Comparison of ENCODE assay signal across 30 mouse cellular contexts in the genomic region with DNA sequence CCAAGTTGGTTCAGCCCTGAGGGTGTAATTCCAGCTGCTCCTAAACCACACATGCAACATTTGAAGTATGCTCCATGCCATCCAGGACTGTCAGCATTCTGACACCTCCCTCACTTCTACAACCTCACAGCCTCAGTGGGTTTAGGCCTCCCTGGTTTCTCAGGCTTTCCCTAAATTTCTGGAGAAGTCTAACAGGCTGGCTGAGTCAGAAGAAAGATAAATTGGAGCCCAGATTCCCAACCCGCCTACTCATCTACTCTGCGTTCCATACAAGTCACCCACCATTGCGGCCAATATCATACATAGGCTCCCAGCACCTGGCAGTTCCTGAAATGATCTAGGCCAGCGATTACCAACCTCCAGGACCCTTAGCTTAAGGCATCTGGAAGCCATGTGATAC. TPM values are rescaled to one million over a fixed set of nuclear protein-coding genes. Genes with fewer than 3 reads are reported as not detected.
DNase-seq lines count a peak whose midpoint lies in the region; ATAC-seq lines count a peak whose summit lies in the region.
"Had no signal": no experiment of that assay in that cellular context is flagged by ENCODE, and none has a peak within 500 bp of the region (broad histone marks: within the 10 kb centered on the region; RNA-seq: fewer than 3 reads in every experiment).

No protein-coding gene starts in this region.

- H3K9me3 ChIP-seq in kidney, embryonic 16.5 days (ENCODE audit: low read length) = no peaks in the 10 kb centered on the region
- H3K9me3 ChIP-seq: embryonic facial prominence, embryonic 13.5 days; embryonic facial prominence, embryonic 15.5 days; forebrain, embryonic 10.5 days; forebrain, embryonic 12.5 days; G1E had no signal

- no peaks in the 10 kb centered on the region for H3K4me1 ChIP-seq in kidney, embryonic 16.5 days (ENCODE audit: insufficient read depth, low read length)
- H3K4me1 ChIP-seq: forebrain, embryonic 12.5 days had no signal

- no peaks in the 10 kb centered on the region for H3K36me3 ChIP-seq in kidney, embryonic 16.5 days (ENCODE audit: insufficient read depth, low read length)
- H3K36me3 ChIP-seq: embryonic facial prominence, embryonic 13.5 days; embryonic facial prominence, embryonic 15.5 days; forebrain, embryonic 10.5 days; forebrain, embryonic 12.5 days; G1E had no signal

- H3K27me3 ChIP-seq in kidney, embryonic 16.5 days (ENCODE audit: insufficient read depth, low read length) = peaks cover 20% of the 10 kb centered on the region
- H3K27me3 ChIP-seq: CH12.LX, Patski had no signal

- DNase-seq in embryo, embryonic 10 days (ENCODE audit: low spot score) = peak; percentile 6
- no peak for DNase-seq in embryo, embryonic 10.5 days (ENCODE audit: low spot score)
- no peak for DNase-seq in frontal cortex, postnatal 25 days (ENCODE audit: low spot score in 2 of 2)
- peak; percentile 20 for DNase-seq in right cerebral cortex, adult 18-20 months
- DNase-seq in right cerebral cortex, postnatal 4 days = no peak
- DNase-seq: adrenal gland, adult 8-10 months; adrenal gland, postnatal 14 days; adrenal gland, postnatal 36 days; B cell, adult 2 months; cerebellum, adult 11 months; cerebellum, adult 18-20 months; cerebellum, adult 8-10 months; cerebellum, adult 9-11 months; cerebellum, postnatal 14 days; cerebellum, postnatal 36 days; embryo, embryonic 11 days had no signal

- H3K27ac ChIP-seq in kidney, embryonic 16.5 days (ENCODE audit: low read length) = no peak overlapping the region
- H3K27ac ChIP-seq: embryonic facial prominence, embryonic 13.5 days; embryonic facial prominence, embryonic 15.5 days; forebrain, embryonic 10.5 days; forebrain, embryonic 12.5 days had no signal

- ATAC-seq in frontal cortex, adult (ENCODE audit: low TSS enrichment) = peak; percentile 70
- ATAC-seq in kidney, embryonic 16.5 days (ENCODE audit: low FRiP score, low TSS enrichment) = no peak
- ATAC-seq: activated CD4-positive, CD25-positive, alpha-beta regulatory T cell, adult 4 months; CD4-positive, CD25-positive, alpha-beta regulatory T cell, adult 4 months; forebrain, embryonic 14.5 days; forebrain, embryonic 16.5 days; Patski had no signal

- WGBS in kidney, embryonic 16.5 days = 90% methylated on average over 4 of the region's 4 CpGs

- H3K9ac ChIP-seq in kidney, embryonic 16.5 days (replicated peaks; ENCODE audit: low read length) = no peak overlapping the region
- H3K9ac ChIP-seq: embryonic facial prominence, embryonic 13.5 days; embryonic facial prominence, embryonic 15.5 days; forebrain, embryonic 12.5 days had no signal

- H3K4me3 ChIP-seq in kidney, embryonic 16.5 days (ENCODE audit: low read length) = no peak overlapping the region
- H3K4me3 ChIP-seq: embryonic facial prominence, embryonic 13.5 days; embryonic facial prominence, embryonic 15.5 days; erythroblast, embryonic 14.5 days; forebrain, embryonic 10.5 days; forebrain, embryonic 12.5 days had no signal

- H3K4me2 ChIP-seq in kidney, embryonic 16.5 days (replicated peaks; ENCODE audit: low read depth, low read length) = no peak overlapping the region
- H3K4me2 ChIP-seq: embryonic facial prominence, embryonic 13.5 days; embryonic facial prominence, embryonic 15.5 days; forebrain, embryonic 12.5 days had no signal

RNA-seq across cellular contexts. Expression of gene Foxe3, which starts 6.9 kb away (rescaled TPM):
- polyA plus RNA-seq in kidney, embryonic 16.5 days (2015; fragmentation: Nextera tagmentation; extraction: Ambion mirVana) = not detected in 2 replicates
- polyA plus RNA-seq: activated CD4-positive, CD25-positive, alpha-beta regulatory T cell, adult 4 months; CD4-positive, CD25-positive, alpha-beta regulatory T cell, adult 4 months; embryonic facial prominence, embryonic 13.5 days; embryonic facial prominence, embryonic 15.5 days; erythroblast, embryonic 14.5 days; forebrain, embryonic 12.5 days; forebrain, embryonic 14.5 days; forebrain, embryonic 16.5 days; G1E; Patski had no signal

RNA-seq across cellular contexts. Expression of gene Foxd2, which starts 24.1 kb away (rescaled TPM):
- 1.8 and 2.5 TPM in 2 replicates for polyA plus RNA-seq in kidney, embryonic 16.5 days (2015; fragmentation: Nextera tagmentation; extraction: Ambion mirVana)

RNA-seq across cellular contexts. Expression of gene Cmpk1, which starts 54.3 kb away (rescaled TPM):
- polyA plus RNA-seq in kidney, embryonic 16.5 days (2015; fragmentation: Nextera tagmentation; extraction: Ambion mirVana) = 72.5 and 89.1 TPM in 2 replicates

Comparison
In these comparisons a context has a peak if more than half of its experiments do, and no peak if none do; other contexts are left out.
1. DNase-seq: peak in embryo, embryonic 10 days (single experiment) and right cerebral cortex, adult 18-20 months (single experiment); none in embryo, embryonic 10.5 days (single experiment), frontal cortex, postnatal 25 days (0 of 2) and right cerebral cortex, postnatal 4 days (single experiment).